Comparison of ENCODE assay signal across 8 mouse cellular contexts in genomic region chr14:120910733-120911324, GRCm38 (mm10). TPM values are rescaled to one million over a fixed set of nuclear protein-coding genes. Genes with fewer than 3 reads are reported as not detected.
DNase-seq lines count a peak whose midpoint lies in the region; ATAC-seq and TF ChIP-seq lines count a peak whose summit lies in the region.

TSS of gene Ipo5 (plus strand) at chr14:120911224.

- peak within 1 kb of the TSS; percentile 100 for H3K9ac ChIP-seq in MEL (ENCODE audit: control insufficient read depth, low read depth, low read length, poor library complexity, severe bottlenecking)
- H3K9ac ChIP-seq in lung, embryonic 16.5 days (ENCODE audit: low read length) = peak within 1 kb of the TSS; percentile 87

- H3K4me1 ChIP-seq in MEL (ENCODE audit: control insufficient read depth in 1 of 2, insufficient read depth in 2 of 2, low read length in 2 of 2) = 0 out of 4 replicates have a peak, but pooled peaks cover 0 to 2% of the 10 kb centered on the region in 2 experiments
- H3K4me1 ChIP-seq in cerebellum, adult 2 months (ENCODE audit: control insufficient read depth, insufficient read depth, low read length) = no peaks in the 10 kb centered on the region
- H3K4me1 ChIP-seq in lung, embryonic 16.5 days (replicated peaks; ENCODE audit: control insufficient read depth, insufficient read depth, low read length) = peaks cover 17% of the 10 kb centered on the region

- peak within 1 kb of the TSS; percentile 98 for H3K4me2 ChIP-seq in lung, embryonic 16.5 days (ENCODE audit: low read depth, low read length)

- TF ChIP-seq CTCF in MEL (IDR thresholded peaks at IDR 0.05 in 2 of 3, conservative IDR thresholded peaks at IDR 0.05 in 1 of 3; ENCODE audit: control insufficient read depth in 1 of 3, insufficient read depth in 1 of 3, low read depth in 2 of 3, low read length in 3 of 3, poor library complexity in 1 of 3, severe bottlenecking in 1 of 3) = no peak
- no peak for TF ChIP-seq CTCF in cerebellum, adult 2 months (IDR thresholded peaks at IDR 0.05; ENCODE audit: borderline replicate concordance, insufficient read depth, low read depth, low read length)

- no peak for TF ChIP-seq EP300 in MEL (IDR thresholded peaks at IDR 0.05; ENCODE audit: low read depth in 1 of 2, low read length in 2 of 2)

- under 1% methylated on average over 66 of the region's 83 CpGs for WGBS in cerebellum, adult 2 months
- WGBS in lung, embryonic 16.5 days = 1% methylated on average over 48 of the region's 83 CpGs

- TF ChIP-seq RAD21 in MEL (IDR thresholded peaks at IDR 0.05; ENCODE audit: low read depth, low read length) = no peak

- peak within 1 kb of the TSS; percentile 84 for H3K27ac ChIP-seq in MEL (ENCODE audit: control insufficient read depth, low read depth, low read length)
- peak within 1 kb of the TSS; percentile 44 for H3K27ac ChIP-seq in cerebellum, adult 2 months (ENCODE audit: insufficient read depth, low read length)
- H3K27ac ChIP-seq in lung, embryonic 16.5 days (ENCODE audit: low read length) = peak within 1 kb of the TSS; percentile 94

- no peaks in the 10 kb centered on the region for H3K9me3 ChIP-seq in MEL (replicated peaks; ENCODE audit: insufficient read depth, low read length)
- H3K9me3 ChIP-seq in lung, embryonic 16.5 days (ENCODE audit: control insufficient read depth, low read length) = no peaks in the 10 kb centered on the region

- TF ChIP-seq POLR2A in MEL (IDR thresholded peaks at IDR 0.05; ENCODE audit: control insufficient read depth in 1 of 2, insufficient read depth in 1 of 2, low read depth in 1 of 2, low read length in 2 of 2, poor library complexity in 1 of 2) = peak in 1 of 2 experiments; percentile 63; a peak in 1 of 4 replicates
- peak; percentile 73; the same call in 1 of the 2 replicates for TF ChIP-seq POLR2A in cerebellum, adult 2 months (IDR thresholded peaks at IDR 0.05; ENCODE audit: borderline replicate concordance, insufficient read depth, low read length)

- no peaks in the 10 kb centered on the region for H3K27me3 ChIP-seq in MEL (ENCODE audit: control insufficient read depth in 1 of 2, insufficient read depth in 2 of 2, low read length in 2 of 2)
- H3K27me3 ChIP-seq in cerebellum, adult 2 months (ENCODE audit: control insufficient read depth, insufficient read depth, low read length) = no peaks in the 10 kb centered on the region
- H3K27me3 ChIP-seq in lung, embryonic 16.5 days (ENCODE audit: control insufficient read depth, insufficient read depth, low read depth, low read length) = no peaks in the 10 kb centered on the region

- peak; percentile 95 for DNase-seq in MEL (ENCODE audit: low read depth, low spot score)
- peak; percentile 95 to 96 for DNase-seq in cerebellum, adult 2 months
- peak; percentile 98 for DNase-seq in forelimb bud, embryonic 11.5 days (ENCODE audit: low read depth, low spot score)
- DNase-seq in layer of hippocampus, adult 9-10 months (ENCODE audit: low spot score) = peak; percentile 72
- peak; percentile 93 for DNase-seq in ovary, postnatal 10 days (ENCODE audit: low spot score)
- peak; percentile 93 to 94 for DNase-seq in thymus, postnatal 10 days (ENCODE audit: low spot score in 2 of 2)

- ATAC-seq in hematopoietic stem cell, adult 5-6 weeks (replicated peaks in 1 of 2; ENCODE audit: insufficient read depth in 1 of 2, low FRiP score in 2 of 2, low TSS enrichment in 1 of 2, low read depth in 1 of 2, poor library complexity in 2 of 2, severe bottlenecking in 2 of 2) = peak; percentile 87 to 93
- peak; percentile 98 for ATAC-seq in lung, embryonic 16.5 days (ENCODE audit: low read depth)

- H3K4me3 ChIP-seq in MEL (ENCODE audit: control insufficient read depth in 1 of 2, insufficient read depth in 1 of 2, low read depth in 2 of 2, low read length in 2 of 2) = peak within 1 kb of the TSS; percentile 76 to 95
- H3K4me3 ChIP-seq in cerebellum, adult 2 months (replicated peaks; ENCODE audit: insufficient read depth, low read depth, low read length) = peak within 1 kb of the TSS; percentile 97
- H3K4me3 ChIP-seq in lung, embryonic 16.5 days (ENCODE audit: low read length) = peak within 1 kb of the TSS; percentile 91

- peaks cover 47% of the 10 kb centered on the region for H3K79me2 ChIP-seq in MEL (ENCODE audit: control insufficient read depth, insufficient read depth, low read length, poor library complexity)

- H3K36me3 ChIP-seq in MEL (ENCODE audit: control insufficient read depth in 1 of 2, insufficient read depth in 2 of 2, low read length in 2 of 2) = peaks cover 2 to 15% of the 10 kb centered on the region in 2 experiments; a peak in 3 of 4 replicates
- H3K36me3 ChIP-seq in lung, embryonic 16.5 days (ENCODE audit: control insufficient read depth, insufficient read depth, low read length) = no peaks in the 10 kb centered on the region

TF ChIP-seq in MEL, 35 proteins besides CTCF, POLR2A, EP300 and RAD21:
- TF ChIP-seq USF1 (IDR thresholded peaks at IDR 0.05; ENCODE audit: low read depth, low read length) (peak; percentile 61; the same call in 1 of the 2 replicates), MYB (IDR thresholded peaks at IDR 0.05; ENCODE audit: low read depth, low read length) (no peak), KAT2A (conservative IDR thresholded peaks at IDR 0.05; ENCODE audit: low read depth, low read length) (no peak; the same call in 1 of the 2 replicates), NELFE (IDR thresholded peaks at IDR 0.05; ENCODE audit: low read depth, low read length) (peak; percentile 57), TAL1 (IDR thresholded peaks at IDR 0.05; ENCODE audit: low read length) (no peak), MAFK (IDR thresholded peaks at IDR 0.05; ENCODE audit: borderline replicate concordance, low read depth, low read length) (no peak), MYC (IDR thresholded peaks at IDR 0.05; ENCODE audit: low read depth, low read length) (peak; percentile 21; the same call in 1 of the 2 replicates), ZKSCAN1 (IDR thresholded peaks at IDR 0.05; ENCODE audit: low read depth, low read length) (no peak), E2F4 (IDR thresholded peaks at IDR 0.05; ENCODE audit: borderline replicate concordance, low read depth, low read length) (peak; percentile 77; the same call in 1 of the 2 replicates), HCFC1 (IDR thresholded peaks at IDR 0.05; ENCODE audit: low read depth, low read length) (peak; percentile 67), MEF2A (IDR thresholded peaks at IDR 0.05; ENCODE audit: extremely low read depth, insufficient replicate concordance, low read depth, low read length, poor library complexity, severe bottlenecking) (no peak), TBP (IDR thresholded peaks at IDR 0.05; ENCODE audit: low read depth, low read length) (no peak), UBTF (IDR thresholded peaks at IDR 0.05; ENCODE audit: borderline replicate concordance, insufficient read depth, low read depth, low read length) (no peak), USF2 (IDR thresholded peaks at IDR 0.05; ENCODE audit: borderline replicate concordance in 1 of 2, insufficient read depth in 1 of 2, low read depth in 1 of 2, low read length in 2 of 2) (no peak), GABPA (IDR thresholded peaks at IDR 0.05; ENCODE audit: low read depth, low read length) (no peak), GATA1 (IDR thresholded peaks at IDR 0.05; ENCODE audit: low read depth, low read length) (no peak), POLR2AphosphoS5 (IDR thresholded peaks at IDR 0.05; ENCODE audit: borderline replicate concordance, low read depth, low read length) (no peak), NRF1 (IDR thresholded peaks at IDR 0.05; ENCODE audit: insufficient read depth, low read depth, low read length, poor library complexity, severe bottlenecking) (peak; percentile 30; the same call in 1 of the 2 replicates), ZMIZ1 (IDR thresholded peaks at IDR 0.05; ENCODE audit: low read depth, low read length) (0 out of 2 replicates have a peak, but pooled peaks have one; percentile 31), MXI1 (IDR thresholded peaks at IDR 0.05; ENCODE audit: low read depth, low read length) (peak; percentile 58), SMC3 (IDR thresholded peaks at IDR 0.05; ENCODE audit: low read depth, low read length) (no peak), POLR2AphosphoS2 (IDR thresholded peaks at IDR 0.05; ENCODE audit: low read length) (no peak), SIN3A (IDR thresholded peaks at IDR 0.05; ENCODE audit: low read length) (no peak; the same call in 1 of the 2 replicates), BHLHE40 (IDR thresholded peaks at IDR 0.05; ENCODE audit: borderline replicate concordance, low read depth, low read length) (no peak), JUND (IDR thresholded peaks at IDR 0.05; ENCODE audit: low read depth, low read length) (no peak), CHD1 (IDR thresholded peaks at IDR 0.05; ENCODE audit: low read depth, low read length) (no peak), RCOR1 (IDR thresholded peaks at IDR 0.05; ENCODE audit: low read depth, low read length) (no peak), MAZ (IDR thresholded peaks at IDR 0.05; ENCODE audit: low read depth, low read length) (no peak; the same call in 1 of the 2 replicates), ZC3H11A (IDR thresholded peaks at IDR 0.05; ENCODE audit: low read depth, low read length) (no peak), TCF12 (IDR thresholded peaks at IDR 0.05; ENCODE audit: low read depth, low read length) (0 out of 2 replicates have a peak, but pooled peaks have one; percentile 5), ETS1 (IDR thresholded peaks at IDR 0.05; ENCODE audit: low read depth, low read length) (0 out of 2 replicates have a peak, but pooled peaks have one; percentile 19), ZNF384 (IDR thresholded peaks at IDR 0.05; ENCODE audit: low read depth, low read length) (no peak), ELF1 (IDR thresholded peaks at IDR 0.05; ENCODE audit: low read depth, low read length) (no peak), CHD2 (IDR thresholded peaks at IDR 0.05; ENCODE audit: low read length) (no peak), MAX (IDR thresholded peaks at IDR 0.05; ENCODE audit: low read length) (peak; percentile 42)

RNA-seq across cellular contexts. Expression of gene Ipo5, which starts in this region (rescaled TPM):
- 157 and 171 TPM in 2 replicates for total RNA-seq in MEL (2012; rRNA removed)
- 100 to 1,000 TPM in 1 of 2 experiments, 10 to 100 TPM in 1; 32.1 to 193 TPM for polyA plus RNA-seq in MEL (2012; ENCODE audit: insufficient read depth in 1 of 2, insufficient read length in 2 of 2, low read depth in 1 of 2, low replicate concordance in 2 of 2, missing spikeins in 1 of 2)
- polyA plus RNA-seq in cerebellum, adult 2 months (2012; rRNA removed) = 60.4 and 63.5 TPM in 2 replicates
- total RNA-seq in hematopoietic stem cell, adult 5-6 weeks (2017) = 164 and 184 TPM in 2 replicates
- polyA plus RNA-seq in lung, embryonic 16.5 days (2015; fragmentation: Nextera tagmentation; extraction: Ambion mirVana) = 71.8 and 78.9 TPM in 2 replicates

Comparison
In these comparisons a context has a peak if more than half of its experiments do, and no peak if none do; other contexts are left out.
1. Peak in every context shown above with its lines: DNase-seq, ATAC-seq, H3K4me3 ChIP-seq and H3K27ac ChIP-seq.
2. H3K27ac ChIP-seq: peak in every context shown above with its lines; median percentile 94 in lung, embryonic 16.5 days; 84 in MEL; 44 in cerebellum, adult 2 months.